Mouse (Mus musculus): Measurements from ENCODE around the gene Mb21d2.

- TF ChIP-seq MAZ (IDR thresholded peaks at IDR 0.05; ENCODE audit: low read depth, low read length) (no peak), EP300 (IDR thresholded peaks at IDR 0.05; ENCODE audit: low read depth in 1 of 2, low read length in 2 of 2) (no peak), ZKSCAN1 (IDR thresholded peaks at IDR 0.05; ENCODE audit: low read depth, low read length) (no peak), ZC3H11A (IDR thresholded peaks at IDR 0.05; ENCODE audit: low read depth, low read length) (no peak), USF2 (IDR thresholded peaks at IDR 0.05; ENCODE audit: borderline replicate concordance in 1 of 2, insufficient read depth in 1 of 2, low read depth in 1 of 2, low read length in 2 of 2) (no peak), TCF12 (IDR thresholded peaks at IDR 0.05; ENCODE audit: low read depth, low read length) (no peak), ZNF384 (IDR thresholded peaks at IDR 0.05; ENCODE audit: low read depth, low read length) (no peak), UBTF (IDR thresholded peaks at IDR 0.05; ENCODE audit: borderline replicate concordance, insufficient read depth, low read depth, low read length) (no peak), HCFC1 (IDR thresholded peaks at IDR 0.05; ENCODE audit: low read depth, low read length) (no peak), ETS1 (IDR thresholded peaks at IDR 0.05; ENCODE audit: low read depth, low read length) (no peak), RAD21 (IDR thresholded peaks at IDR 0.05; ENCODE audit: low read depth, low read length) (no peak), TAL1 (IDR thresholded peaks at IDR 0.05; ENCODE audit: low read length) (no peak)
These were observed 1.7 kb upstream of the Mb21d2 start for GRCm38 (mm10) chr16:28931213-28931612.
